Mouse (Mus musculus): ENCODE measurements around the gene Gm11115.

Gene Gm11115

DNA sequence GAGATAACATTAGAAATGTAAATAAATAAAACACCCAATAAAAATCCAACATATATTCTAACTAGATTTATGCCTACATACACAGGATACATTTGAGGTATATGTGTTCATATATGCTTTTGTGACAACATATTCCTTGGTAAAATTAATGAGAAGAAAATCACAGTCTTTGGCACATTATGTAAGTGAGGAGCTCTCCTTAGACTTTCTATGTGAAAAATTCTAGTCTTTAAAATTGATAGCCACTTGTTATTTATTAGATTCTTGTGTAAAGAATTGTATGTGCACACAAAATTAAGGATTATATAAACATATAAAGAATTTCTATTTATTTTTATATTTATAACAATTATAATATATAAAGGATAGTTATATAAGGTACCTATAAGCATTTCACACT is at the start of gene Gm11115:
Gm11115 (minus strand) TSS at position 101 of the 400 bp plus-strand sequence.
- no peak for DNase-seq

DNA sequence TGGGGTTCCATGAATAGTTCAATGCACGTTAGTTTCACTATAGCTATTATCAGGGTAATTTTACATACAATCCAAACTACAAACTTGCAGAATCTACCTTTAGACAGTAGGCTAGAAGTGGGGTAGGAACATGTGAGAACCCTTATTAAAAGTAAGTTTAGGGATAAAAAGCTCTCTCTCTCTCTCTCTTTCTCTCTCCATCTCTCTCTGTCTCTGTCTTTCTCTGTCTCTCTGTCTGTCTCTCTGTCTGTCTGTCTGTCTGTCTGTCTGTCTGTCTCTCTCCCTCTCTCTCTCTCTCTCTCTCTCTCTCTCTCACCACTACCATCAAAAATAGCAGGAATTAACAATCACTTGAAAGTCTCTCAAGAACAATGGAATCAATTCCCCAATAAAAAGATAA is 42.5 kb downstream of the Gm11115 start, which contains the start of gene Gm11116:
Gm11116 (minus strand) TSS at position 101 of the 400 bp plus-strand sequence.
- DNase-seq: no peak
